ENCODE assay signal across 20 mouse cellular contexts in the genomic region with DNA sequence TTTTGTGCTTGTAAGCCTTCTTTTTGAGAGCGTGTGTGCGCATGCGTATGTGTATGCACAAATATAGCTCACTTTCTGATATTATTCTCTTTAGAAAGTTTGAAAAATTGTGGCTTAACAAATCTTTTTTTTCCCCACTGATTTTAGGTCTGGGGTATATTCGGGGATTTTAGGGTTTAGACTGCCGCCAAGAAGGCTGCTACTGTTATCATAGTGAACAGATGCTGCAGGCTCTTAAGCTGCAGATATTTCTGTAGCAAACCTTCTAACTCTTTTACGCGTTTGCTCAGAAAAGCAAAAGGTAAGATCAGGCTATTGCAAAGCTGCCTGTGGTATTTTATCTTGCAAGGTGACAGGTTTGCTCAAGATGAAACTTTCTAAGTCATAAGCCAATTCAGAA.
A peak's percentile ranks its signal among the peaks of the same experiment; 100 is the strongest.
DNase-seq lines count a peak whose midpoint lies in the region; ATAC-seq and TF ChIP-seq lines count a peak whose summit lies in the region.
"Had no signal": no experiment of that assay in that cellular context is flagged by ENCODE, and none has a peak within 500 bp of the region (broad histone marks: within the 10 kb centered on the region; RNA-seq: fewer than 3 reads in every experiment).

No protein-coding gene starts in this region.

- H3K9me3 ChIP-seq in limb, embryonic 14.5 days (ENCODE audit: control insufficient read depth, low read length) = no peaks in the 10 kb centered on the region
- no peaks in the 10 kb centered on the region for H3K9me3 ChIP-seq in limb, embryonic 10.5 days (replicated peaks)
- H3K9me3 ChIP-seq in midbrain, embryonic 16.5 days (replicated peaks; ENCODE audit: control insufficient read depth, low read length, poor library complexity, severe bottlenecking) = no peaks in the 10 kb centered on the region
- H3K9me3 ChIP-seq: G1E; heart, embryonic 10.5 days; hindbrain, embryonic 13.5 days had no signal

- no peak for TF ChIP-seq POLR2A in limb, embryonic 14.5 days (IDR thresholded peaks at IDR 0.05; ENCODE audit: borderline replicate concordance, extremely low read depth, insufficient read depth, insufficient read length)
- no peak for TF ChIP-seq POLR2A in brain, embryonic 14.5 days (IDR thresholded peaks at IDR 0.05; ENCODE audit: borderline replicate concordance, extremely low read depth, insufficient read depth, insufficient read length, poor library complexity, severe bottlenecking)

- 79% methylated on average over 7 of the region's 7 CpGs for WGBS in limb, embryonic 14.5 days
- WGBS in limb, embryonic 10.5 days = 88% methylated on average over 7 of the region's 7 CpGs
- 25% methylated on average over 7 of the region's 7 CpGs for WGBS in midbrain, embryonic 16.5 days

- no peaks in the 10 kb centered on the region for H3K27me3 ChIP-seq in limb, embryonic 14.5 days (ENCODE audit: control insufficient read depth, insufficient read depth, low read length)
- no peaks in the 10 kb centered on the region for H3K27me3 ChIP-seq in limb, embryonic 10.5 days (ENCODE audit: low read depth, poor library complexity, severe bottlenecking)
- H3K27me3 ChIP-seq in midbrain, embryonic 16.5 days (ENCODE audit: control insufficient read depth, insufficient read depth, low read depth, low read length) = no peaks in the 10 kb centered on the region
- H3K27me3 ChIP-seq: hindbrain, embryonic 13.5 days had no signal

- no peak overlapping the region for H3K27ac ChIP-seq in limb, embryonic 14.5 days (replicated peaks; ENCODE audit: low read depth, low read length)
- no peak overlapping the region for H3K27ac ChIP-seq in limb, embryonic 10.5 days
- no peak overlapping the region for H3K27ac ChIP-seq in midbrain, embryonic 16.5 days (ENCODE audit: low read length)
- H3K27ac ChIP-seq: heart, embryonic 10.5 days; hindbrain, embryonic 13.5 days; hindbrain, postnatal 0 days had no signal

- H3K4me1 ChIP-seq in limb, embryonic 14.5 days (ENCODE audit: control insufficient read depth, insufficient read depth, low read length) = no peaks in the 10 kb centered on the region
- no peaks in the 10 kb centered on the region for H3K4me1 ChIP-seq in limb, embryonic 10.5 days
- no peaks in the 10 kb centered on the region for H3K4me1 ChIP-seq in midbrain, embryonic 16.5 days (ENCODE audit: control insufficient read depth, insufficient read depth, low read length)
- H3K4me1 ChIP-seq: heart, embryonic 10.5 days had no signal

- no peak overlapping the region for H3K9ac ChIP-seq in limb, embryonic 14.5 days (ENCODE audit: low read depth, low read length, severe bottlenecking)
- H3K9ac ChIP-seq in midbrain, embryonic 16.5 days (ENCODE audit: low read depth, low read length) = no peak overlapping the region
- H3K9ac ChIP-seq: hindbrain, embryonic 13.5 days had no signal

- H3K4me2 ChIP-seq in limb, embryonic 14.5 days (replicated peaks; ENCODE audit: low read depth, low read length, severe bottlenecking) = 0 out of 2 replicates have a peak overlapping the region, but pooled peaks have one; percentile 10
- H3K4me2 ChIP-seq in midbrain, embryonic 16.5 days (ENCODE audit: low read length) = peak overlapping the region; percentile 11; the same call in 1 of the 2 replicates
- H3K4me2 ChIP-seq: hindbrain, embryonic 13.5 days had no signal

- no peak for ATAC-seq in limb, embryonic 14.5 days (ENCODE audit: low FRiP score, low read depth)
- no peak for ATAC-seq in midbrain, embryonic 16.5 days
- ATAC-seq: CD4-positive, CD25-positive, alpha-beta regulatory T cell, adult 4 months; forebrain, embryonic 16.5 days; hindbrain, postnatal 0 days had no signal

- H3K4me3 ChIP-seq in limb, embryonic 14.5 days (replicated peaks; ENCODE audit: low read length) = no peak overlapping the region
- H3K4me3 ChIP-seq in limb, embryonic 10.5 days = no peak overlapping the region
- H3K4me3 ChIP-seq in midbrain, embryonic 16.5 days (ENCODE audit: low read depth, low read length) = no peak overlapping the region
- H3K4me3 ChIP-seq: heart, embryonic 10.5 days; hindbrain, embryonic 13.5 days had no signal

- TF ChIP-seq CTCF in brain, embryonic 14.5 days (IDR thresholded peaks at IDR 0.05; ENCODE audit: borderline replicate concordance, extremely low read depth, insufficient read depth, insufficient read length) = no peak

- no peaks in the 10 kb centered on the region for H3K36me3 ChIP-seq in limb, embryonic 14.5 days (ENCODE audit: control insufficient read depth, insufficient read depth, low read length)
- no peaks in the 10 kb centered on the region for H3K36me3 ChIP-seq in limb, embryonic 10.5 days
- H3K36me3 ChIP-seq in midbrain, embryonic 16.5 days (ENCODE audit: control insufficient read depth, insufficient read depth, low read length) = no peaks in the 10 kb centered on the region
- H3K36me3 ChIP-seq: G1E; heart, embryonic 10.5 days; hindbrain, embryonic 13.5 days had no signal

- peak; percentile 2 for DNase-seq in embryo, embryonic 11 days
- DNase-seq in embryo, embryonic 10 days (ENCODE audit: low spot score) = no peak
- DNase-seq in limb, embryonic 14.5 days (ENCODE audit: low spot score) = no peak
- DNase-seq in limb, embryonic 10.5 days (ENCODE audit: low spot score) = no peak
- peak; percentile 14 for DNase-seq in brain, embryonic 14.5 days (ENCODE audit: low read depth)
- DNase-seq in adipocyte (ENCODE audit: low spot score) = no peak
- DNase-seq: adrenal gland, postnatal 10 days; B cell, adult 2 months; cerebellum, adult 11-12 months; cerebellum, adult 9-10 months; cerebellum, postnatal 25 days; heart, adult 18-20 months; heart, postnatal 14 days had no signal

Comparison
In these comparisons a context has a peak if more than half of its experiments do, and no peak if none do; other contexts are left out.
1. DNase-seq: peak in embryo, embryonic 11 days (single experiment) and brain, embryonic 14.5 days (single experiment); none in embryo, embryonic 10 days (single experiment), limb, embryonic 14.5 days (single experiment), limb, embryonic 10.5 days (single experiment) and adipocyte (single experiment).